Mouse (Mus musculus) gastrocnemius, postnatal 4 days (tissue): ENCODE measurements at regions not wholly inside any gene's neighbourhood (a gene's known extent, or its start where the extent isn't known, plus 50 kb on each side); places are given as distances from the start of the nearest gene placed in this dataset.

Experiments
- DNase-seq, 2 experiments: peaks; one replicate each; pipeline ENCODE4 v3.0.0; 2021 to 2022; ENCODE audit warnings: low spot score in 2 of 2, mixed read lengths in 2 of 2

DNA sequence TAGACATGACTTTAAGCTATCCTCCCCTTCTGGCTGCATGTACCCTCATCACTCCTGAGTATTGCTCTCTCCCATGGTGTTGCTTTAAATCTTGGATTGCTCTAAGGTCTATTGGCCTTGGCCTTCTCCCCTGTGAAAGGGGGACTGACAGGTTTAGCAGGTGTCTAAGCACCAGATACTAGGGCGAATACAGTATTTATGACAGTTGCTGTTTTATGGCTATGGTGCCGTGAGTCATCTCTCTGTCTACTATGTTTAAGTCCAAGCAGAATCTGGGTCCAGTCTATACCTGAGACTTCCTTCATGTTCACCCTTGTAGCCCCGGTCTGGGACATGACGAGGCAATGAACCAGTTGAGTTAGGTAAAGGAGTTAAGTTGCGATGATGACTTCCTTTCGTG is 212.3 kb upstream of the Id2 start:
- DNase-seq, result no peak

DNA sequence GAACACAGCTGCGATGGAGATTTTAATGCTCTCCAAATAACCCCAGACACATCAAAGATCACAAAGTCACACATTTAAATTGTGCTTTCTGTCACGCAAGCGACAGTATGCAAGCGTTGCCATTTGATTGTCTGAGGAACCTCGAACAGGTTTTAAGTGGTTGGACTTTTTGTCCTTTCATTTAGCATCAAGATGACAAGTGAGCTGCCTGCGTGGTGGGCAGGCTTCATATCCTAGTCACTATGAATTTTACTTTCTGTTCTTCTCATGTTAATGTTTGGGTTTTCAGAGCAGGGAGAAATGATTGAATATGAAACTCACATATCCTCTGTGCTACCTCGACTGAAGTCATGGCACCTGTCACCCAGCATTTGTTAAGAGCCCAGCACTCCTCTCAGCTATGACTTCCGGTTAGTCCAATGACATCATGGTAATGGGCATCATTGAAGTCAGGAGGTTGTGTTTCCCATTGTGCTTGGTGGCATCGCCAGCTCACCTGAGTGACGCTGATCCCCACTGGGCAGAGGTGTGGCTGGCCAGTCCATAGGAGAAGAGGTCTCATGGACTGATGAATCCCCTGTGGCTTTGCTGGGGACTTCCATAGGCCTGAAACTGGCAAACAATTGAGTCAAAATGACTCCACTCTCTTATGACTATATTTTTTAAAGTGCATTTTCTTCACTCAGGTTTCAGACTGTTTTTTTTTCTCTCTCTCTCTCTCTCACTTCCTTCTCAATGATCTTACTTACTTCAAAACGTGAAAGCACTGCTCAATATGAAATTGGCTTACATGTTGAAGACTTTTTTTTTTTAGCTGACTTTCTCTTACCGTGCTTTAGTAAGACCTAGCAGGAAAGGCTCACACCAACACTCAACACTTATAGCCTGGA is 209.1 kb upstream of the Id2 start:
- no peak for DNase-seq

DNA sequence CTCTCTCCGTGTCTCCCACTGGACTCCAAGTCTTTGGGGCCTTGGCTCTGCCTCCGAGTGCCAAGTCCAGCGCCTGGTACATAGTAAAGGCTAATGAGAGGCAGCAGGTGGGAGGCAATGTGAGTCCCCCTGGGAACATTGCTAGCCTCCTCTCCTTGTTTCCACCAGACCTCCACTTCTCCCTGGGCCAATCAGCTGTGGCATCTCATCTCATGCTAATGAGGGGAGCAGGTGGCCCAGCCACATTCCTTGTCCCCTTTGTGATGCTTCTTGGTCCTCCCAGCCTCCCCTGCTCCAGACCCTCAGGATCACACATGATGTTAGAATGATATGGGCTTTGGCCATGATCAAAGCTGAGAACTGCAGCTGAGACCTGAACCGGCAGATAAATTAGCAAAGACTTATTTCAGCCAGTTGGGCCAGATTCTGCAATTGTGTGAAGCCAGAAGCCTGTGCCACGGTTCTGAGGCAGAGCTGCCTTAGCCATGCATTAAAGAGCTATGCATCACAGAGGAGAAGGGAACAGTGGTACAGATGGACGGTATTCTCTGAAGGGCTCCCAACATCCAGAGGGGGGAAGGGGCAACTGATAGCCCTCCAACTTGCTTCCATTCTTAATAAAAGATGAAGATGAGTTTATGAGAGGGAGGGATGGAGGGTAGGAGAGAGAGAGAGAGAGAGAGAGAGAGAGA is 208.0 kb upstream of the Id2 start:
- no peak for DNase-seq

DNA sequence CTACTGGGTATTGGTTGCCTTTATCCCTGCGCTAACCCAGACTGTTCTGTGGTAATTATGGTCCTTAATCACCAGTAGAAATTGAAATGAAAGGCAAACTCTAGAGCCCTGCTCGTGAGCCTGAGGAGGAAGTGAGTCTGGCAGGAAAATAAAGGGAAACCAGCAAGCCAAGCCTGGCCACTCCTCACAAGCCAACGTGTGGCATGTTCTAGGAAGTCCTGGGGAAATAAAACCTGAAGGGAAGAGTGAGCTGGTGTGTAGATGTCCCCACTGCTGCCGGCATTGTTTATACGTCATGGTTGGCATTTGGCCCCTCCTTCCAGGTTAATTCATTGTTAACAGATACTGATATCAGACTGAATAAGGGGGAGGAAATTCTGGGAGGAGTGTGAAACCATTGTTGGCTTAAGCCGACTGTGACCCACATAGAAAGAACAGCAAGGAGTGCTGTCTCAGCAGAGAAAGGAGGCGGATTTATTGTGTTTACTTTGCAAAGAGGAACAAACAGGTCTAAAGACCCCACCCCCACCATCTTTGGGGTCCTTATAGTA is 206.6 kb upstream of the Id2 start:
- DNase-seq, result no peak

DNA sequence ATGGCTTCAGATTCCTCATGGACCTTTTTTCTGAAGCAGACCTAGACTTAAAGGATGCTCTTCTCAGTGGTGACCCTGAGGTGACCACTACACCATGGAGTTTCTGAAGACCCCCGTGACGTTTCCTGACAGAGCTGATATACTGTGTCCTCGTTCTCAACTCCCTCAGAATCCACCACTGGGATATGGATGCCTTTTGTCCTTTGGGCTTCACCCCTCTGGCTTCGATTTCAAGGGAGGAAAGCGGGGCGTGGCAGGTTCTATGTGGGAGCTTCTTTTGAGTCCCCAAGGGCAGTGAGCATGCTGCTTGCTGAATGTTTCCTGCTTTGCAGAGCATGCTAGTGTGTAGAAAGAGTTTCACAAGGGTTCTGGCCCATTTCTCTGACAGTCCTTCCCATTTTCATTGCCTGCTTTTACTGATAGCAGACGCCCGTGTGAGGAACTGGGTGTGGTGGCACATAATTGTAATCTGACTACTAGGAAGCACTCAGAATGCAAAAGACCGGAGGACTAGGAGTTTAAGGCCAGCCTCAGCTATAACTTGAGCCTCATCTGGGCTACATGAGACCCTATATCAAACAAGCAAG is 204.0 kb upstream of the Id2 start:
- no peak for DNase-seq

DNA sequence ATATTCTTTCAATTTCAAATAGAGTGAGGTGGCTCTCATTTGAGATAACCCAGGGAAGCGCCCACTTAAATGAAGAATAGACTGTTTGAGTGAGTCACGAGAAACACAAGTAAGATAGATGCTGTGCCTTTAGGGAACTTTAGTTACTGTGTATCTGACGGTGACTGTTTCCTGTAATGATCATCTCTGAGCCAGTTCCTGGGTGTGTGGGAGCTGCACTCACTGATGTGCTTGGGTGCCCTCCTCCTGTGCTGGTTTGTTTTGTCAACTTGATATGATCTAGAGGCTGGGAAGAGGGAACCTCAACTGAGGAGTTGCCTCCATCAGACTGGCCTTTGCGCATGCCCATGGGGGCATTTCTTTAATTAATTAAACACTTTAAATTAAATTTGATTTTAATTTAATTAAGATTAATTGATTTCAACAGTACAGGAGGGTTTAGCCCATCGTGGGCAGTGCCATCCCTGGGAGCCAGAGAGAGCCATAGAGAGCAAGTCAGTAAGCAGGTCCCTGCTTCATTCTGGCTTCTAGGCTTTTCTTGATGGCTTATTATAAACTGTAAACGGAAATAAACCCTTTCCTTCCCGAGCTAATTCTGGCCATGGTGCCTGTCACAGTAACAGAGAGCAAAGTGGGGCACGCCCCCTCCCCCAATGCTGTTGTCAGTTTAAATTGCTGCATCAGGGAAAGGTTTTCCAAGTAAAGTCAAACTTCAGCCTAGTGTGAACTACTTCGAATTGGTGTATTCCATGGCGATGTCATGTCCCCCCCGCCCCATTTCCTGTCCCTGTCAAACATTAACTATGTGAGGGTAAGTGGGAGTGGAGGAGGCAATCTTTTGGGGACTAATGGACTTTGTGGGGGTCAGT is 202.9 kb upstream of the Id2 start:
- DNase-seq, result no peak

DNA sequence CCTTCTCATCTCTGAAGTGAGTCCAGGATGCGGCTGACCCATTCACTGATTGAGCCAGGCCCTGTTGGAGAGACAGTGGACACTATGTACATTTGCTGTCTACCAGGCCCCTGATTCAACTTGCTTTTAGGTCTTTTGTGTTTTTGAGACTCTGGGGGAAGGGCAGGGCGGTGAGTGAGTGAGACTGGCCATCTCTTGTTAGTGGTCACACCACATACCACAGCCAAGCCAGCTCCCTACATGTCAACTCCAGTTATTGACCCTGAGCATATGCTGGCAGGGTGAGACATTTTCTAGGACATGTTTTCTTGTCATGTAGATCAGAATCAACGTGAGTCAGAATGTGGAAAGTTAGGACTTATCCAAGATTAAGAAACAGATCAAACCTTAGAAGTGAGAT is 201.8 kb upstream of the Id2 start:
- DNase-seq, result no peak

DNA sequence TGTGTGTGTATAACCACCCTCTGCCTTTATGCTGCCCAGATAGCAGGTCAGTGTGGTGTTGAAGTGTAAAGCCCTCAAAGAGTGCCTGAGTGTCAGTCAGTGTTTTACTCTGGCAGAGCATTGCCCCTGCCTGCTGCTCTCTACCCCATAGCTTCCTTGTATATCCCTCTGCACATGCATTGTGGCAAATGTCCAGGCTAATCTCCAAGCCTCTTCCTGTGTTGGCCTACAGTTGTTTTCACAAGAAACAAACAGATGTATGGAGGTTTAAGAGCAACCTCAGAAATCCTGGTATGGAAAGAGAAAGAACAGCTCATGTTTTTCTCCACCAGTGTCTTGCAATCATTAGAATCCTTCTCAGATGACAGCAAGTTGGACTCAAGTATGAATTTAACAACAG is 201.0 kb upstream of the Id2 start:
- DNase-seq, result no peak

DNA sequence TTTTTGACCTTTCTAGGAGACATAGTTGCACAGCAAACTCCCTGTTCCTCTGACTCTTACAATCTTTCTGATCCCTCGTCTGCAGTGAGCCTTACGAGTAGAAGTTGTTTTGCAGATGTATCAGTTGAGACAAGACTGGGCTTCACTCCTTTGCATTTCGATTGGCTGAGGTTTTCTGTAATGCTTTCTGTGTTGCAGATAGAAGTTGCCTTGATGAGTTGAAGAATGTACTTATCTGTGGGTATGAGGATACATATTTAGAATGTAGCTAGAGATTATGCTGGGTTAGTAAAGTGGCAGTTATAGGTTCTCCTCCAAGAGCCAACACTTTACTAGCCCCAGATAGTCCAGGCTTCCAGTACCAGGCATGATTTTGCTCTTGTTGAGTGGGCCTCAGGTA is 199.7 kb upstream of the Id2 start:
- DNase-seq, result no peak

DNA sequence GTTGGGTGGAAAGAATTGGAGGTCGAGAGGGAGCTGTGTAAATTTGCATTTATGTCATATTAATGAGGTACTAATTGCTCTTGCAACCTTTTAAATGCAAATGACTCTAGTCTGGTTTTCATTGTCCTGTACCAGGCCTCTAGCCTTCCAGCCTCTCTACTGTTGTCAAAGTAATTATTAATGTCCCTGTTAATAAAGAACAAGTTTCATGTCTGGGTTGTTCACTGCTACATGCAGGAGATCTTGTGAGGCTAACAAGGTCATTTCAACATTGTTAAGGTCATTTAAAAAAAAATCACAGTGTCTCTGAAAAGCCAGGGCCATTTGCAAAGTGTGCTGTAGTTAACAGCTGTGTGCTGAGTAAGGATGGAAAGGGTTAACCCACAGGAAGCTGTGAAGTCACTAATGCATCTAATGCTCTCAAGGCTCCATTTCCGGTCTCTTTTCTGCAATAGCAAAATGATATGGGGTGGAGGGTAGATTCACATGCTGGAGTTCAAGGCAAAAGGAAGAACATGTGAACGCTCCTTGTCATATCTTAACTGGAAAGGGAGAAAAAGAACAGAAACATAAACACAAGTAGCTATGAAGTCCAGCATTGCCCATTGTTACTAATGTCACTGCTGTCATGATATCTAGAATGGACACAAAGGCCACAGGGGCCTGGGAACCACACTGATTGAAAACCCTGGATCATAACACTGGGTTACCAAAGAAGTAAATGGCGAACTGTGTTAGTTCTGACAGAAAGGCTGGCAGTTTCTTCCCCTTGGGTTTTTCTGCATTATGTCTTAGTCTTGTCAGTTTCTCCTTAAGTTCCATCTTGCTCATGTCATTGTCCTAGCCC is 197.5 kb upstream of the Id2 start:
- DNase-seq, result no peak

DNA sequence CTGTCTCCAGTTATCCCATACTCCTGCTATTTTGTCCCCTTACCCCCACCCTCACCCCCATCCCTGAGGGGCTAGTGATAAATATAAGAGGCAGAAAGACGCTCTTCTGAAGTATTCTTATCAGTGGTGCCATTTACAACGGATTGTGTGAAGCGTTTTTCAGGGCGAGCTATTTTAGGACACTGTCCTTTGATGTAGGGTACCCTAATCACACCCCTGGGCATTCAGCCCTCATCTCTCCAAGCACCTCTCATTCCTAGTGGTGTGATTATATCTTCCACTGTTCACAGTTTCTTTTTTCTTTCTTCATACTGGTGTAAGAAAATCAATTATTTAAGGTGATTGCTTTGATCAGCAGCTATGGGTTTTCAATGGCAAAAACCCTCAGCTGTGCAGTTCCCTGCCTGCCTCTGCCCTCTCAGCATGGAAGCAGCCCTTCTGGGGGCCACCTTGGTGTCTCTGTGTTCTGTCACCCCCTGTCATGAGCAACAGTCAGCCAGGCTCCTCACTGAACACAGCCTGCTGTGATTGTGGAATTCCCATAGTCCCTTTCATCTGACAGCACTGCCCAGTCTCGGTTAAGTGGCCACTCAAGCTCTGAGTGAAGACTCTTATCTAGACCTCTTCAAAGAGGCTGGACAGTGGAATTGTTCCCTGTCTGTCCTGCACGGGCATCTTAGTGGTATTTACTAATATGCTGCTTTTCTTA is 196.7 kb upstream of the Id2 start:
- DNase-seq, result no peak

DNA sequence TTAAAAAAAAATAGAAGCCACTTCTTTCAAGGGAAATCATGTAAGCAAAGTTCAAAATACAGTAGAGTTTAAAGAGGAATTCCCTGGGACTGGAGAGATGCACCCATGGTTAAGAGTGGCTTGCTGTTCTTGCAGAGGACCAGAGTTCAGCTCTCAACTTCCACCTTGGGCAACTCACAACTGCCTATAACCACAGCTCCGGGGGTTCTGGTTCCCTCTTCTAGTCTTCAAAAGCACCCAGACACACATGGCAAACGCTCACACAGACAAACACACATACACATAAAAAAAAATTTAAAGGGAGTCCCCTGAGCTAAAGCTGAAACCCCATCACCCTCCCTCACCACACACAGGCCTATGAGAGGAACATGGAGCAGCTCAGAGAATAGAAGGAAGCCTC is 192.4 kb upstream of the Id2 start:
- no peak for DNase-seq

DNA sequence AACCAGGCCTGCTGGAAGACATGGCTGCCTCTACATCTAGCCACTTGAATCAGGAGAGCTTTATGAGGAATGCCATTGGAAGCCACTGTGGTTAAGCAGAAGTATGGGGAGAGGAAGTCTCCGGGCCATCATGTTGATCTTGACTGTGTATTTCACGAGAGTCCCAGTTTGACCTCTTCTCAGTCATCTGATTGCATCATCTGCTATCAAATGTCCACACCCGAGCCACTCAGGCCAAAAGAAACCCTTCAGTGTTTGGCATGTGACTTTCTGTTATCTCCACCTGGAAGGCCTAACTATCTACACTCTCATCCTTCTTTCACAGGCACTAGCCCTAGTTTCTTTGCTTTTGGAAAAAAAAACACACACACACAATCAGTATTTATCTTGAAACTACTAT is 186.9 kb upstream of the Id2 start:
- no peak for DNase-seq

DNA sequence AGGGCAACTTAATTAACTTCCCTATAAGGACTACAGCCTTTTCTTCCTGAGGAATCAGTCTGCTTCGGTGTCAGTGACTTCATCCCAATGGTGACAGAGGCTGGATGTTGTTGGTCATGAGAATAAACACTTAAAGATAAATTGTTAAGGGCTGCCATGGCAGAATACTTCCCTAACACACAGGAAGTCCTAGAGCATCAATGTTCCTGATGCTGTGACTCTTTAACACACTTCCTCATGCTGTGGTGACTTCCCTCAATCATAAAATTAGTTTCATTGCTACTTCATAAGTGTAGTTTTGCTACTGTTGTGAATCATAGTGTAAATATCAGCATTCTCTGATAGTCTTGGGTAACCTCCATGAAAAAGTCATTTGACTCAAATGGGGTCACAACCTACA is 184.5 kb upstream of the Id2 start:
- DNase-seq, result no peak

DNA sequence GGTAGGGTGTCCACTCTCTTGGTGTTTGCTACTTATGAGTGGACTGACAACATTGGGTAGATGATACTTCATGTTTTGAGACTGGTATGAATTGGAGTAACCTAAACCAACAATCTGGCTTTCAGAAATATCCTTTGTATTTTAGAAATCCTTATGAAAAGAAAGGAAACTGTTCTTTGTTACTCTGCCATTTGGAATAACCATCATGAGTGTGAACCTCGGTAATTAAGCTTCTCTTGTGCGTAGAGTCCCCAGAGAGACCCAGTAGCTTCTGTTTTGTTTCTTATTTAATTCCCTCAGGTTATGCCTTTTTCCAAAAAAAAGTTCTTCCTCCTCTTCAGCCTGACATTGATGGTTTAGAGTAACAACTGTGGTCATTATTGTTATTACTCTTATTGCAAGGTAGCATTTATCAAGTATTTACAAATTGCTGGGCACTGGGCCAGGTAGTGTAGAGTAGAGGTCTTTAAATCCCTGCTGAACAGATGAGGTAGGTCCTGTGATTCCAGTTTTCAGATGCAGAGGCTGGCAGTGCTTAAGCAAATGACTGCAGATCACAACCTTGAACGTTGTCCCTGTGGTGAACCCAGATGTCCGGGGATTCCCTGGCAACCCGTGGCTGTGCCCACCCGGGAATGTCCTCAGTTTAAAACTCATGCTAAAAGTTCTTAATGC is 176.8 kb upstream of the Id2 start:
- no peak for DNase-seq

DNA sequence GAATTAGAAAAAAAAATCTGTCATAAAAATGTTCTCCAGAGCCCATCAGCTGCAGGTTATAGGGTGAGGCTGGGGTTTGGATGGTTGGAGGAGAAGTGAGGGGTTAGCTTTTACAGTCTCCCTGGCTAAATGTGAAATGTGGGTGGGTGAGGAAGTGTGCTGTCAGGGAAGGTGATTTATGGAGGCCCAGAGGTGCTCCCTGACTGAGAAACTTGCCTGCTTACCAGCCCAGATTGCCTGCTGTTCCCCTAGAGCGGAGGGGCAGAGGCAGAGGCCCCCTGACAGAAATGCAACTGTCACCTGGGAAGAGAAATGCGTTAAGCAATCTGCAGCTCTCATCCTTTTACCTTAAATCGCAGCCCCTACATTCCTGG is 175.8 kb upstream of the Id2 start:
- DNase-seq, result no peak

DNA sequence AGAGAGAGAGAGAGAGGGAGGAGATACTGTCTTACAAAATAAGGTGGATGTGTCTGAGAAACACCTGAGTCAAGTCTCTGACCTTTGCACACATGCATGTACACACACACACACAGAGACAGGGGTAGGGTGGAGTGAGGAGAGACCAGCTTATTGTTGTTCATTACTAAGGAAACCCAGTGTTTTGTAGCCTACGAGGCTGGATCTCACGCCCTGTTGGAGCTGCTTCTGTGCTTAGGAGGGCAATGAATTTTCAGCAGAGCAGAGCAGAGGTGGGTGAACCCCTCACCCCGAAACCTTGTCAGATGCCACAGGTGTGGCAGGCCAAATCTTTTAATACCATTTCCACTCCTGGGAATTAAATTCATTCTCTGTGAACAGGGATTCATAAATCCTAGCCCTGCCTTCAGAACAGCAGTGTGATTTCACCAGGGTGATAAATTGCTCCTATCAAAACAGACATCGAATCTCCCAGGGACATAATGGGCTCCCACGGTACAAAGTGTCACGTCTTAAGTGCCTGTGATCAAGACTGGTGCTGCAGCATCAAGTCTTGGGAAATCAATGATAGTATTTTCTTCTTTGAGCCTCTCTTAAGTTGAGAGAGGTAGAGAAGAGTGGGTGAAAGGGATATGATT is 175.3 kb upstream of the Id2 start:
- DNase-seq, result no peak

DNA sequence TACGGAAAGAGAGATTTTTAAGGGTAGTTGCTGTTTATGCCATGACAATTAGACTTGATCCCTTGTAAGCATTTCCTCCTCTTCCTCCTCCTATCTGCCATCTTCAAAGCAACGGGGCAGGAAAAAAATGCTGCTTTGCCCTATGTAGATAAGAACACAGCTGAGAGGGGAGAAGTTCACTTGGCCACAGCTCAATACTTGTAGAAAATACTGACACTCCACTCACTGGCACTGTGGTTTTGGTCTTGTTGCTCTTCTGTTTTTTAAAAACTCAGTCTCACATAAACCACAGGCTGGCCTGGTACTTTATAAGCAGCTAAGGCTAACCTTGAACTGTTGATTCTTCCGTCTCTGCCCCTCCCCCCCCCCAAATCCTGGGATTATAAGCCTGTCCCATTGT is 172.9 kb upstream of the Id2 start:
- no peak for DNase-seq
